Mouse (Mus musculus) cerebellum, adult 11 months (tissue): Measurements from ENCODE around the gene Abcc9.
"Not testable (repeated sequence)": the region's sequence is repeated elsewhere in the genome, so short reads cannot be mapped to it uniquely, and the experiment has no call there.

Experiments
- DNase-seq: peaks from one replicate; pipeline ENCODE4 v3.0.0; 2022

Gene Abcc9

GRCm38 (mm10) chr6:142701161-142701560 lies 954 bp downstream of the Abcc9 start:
- DNase-seq = no peak

GRCm38 (mm10) chr6:142700753-142701152 lies 1.4 kb downstream of the Abcc9 start:
- DNase-seq = no peak

- DNase-seq = no peak
These were observed 10.0 kb downstream of the Abcc9 start for GRCm38 (mm10) chr6:142692085-142692484.

GRCm38 (mm10) chr6:142689673-142690072 lies 12.4 kb downstream of the Abcc9 start:
- DNase-seq = no peak

- no peak for DNase-seq
These were observed 19.0 kb downstream of the Abcc9 start for GRCm38 (mm10) chr6:142682985-142683691.

- no peak for DNase-seq
These were observed 32.1 kb downstream of the Abcc9 start for GRCm38 (mm10) chr6:142670021-142670420.

- DNase-seq = no peak
These were observed 32.8 kb downstream of the Abcc9 start for GRCm38 (mm10) chr6:142669343-142669742.

- no peak for DNase-seq
These were observed 33.3 kb downstream of the Abcc9 start for GRCm38 (mm10) chr6:142668831-142669230.

GRCm38 (mm10) chr6:142668419-142668766 lies 33.7 kb downstream of the Abcc9 start:
- DNase-seq = no peak

GRCm38 (mm10) chr6:142667701-142668418 lies 34.3 kb downstream of the Abcc9 start:
- no peak for DNase-seq

- not testable (repeated sequence) for DNase-seq
These were observed 40.1 kb downstream of the Abcc9 start for GRCm38 (mm10) chr6:142662056-142662455.

GRCm38 (mm10) chr6:142659038-142659437 lies 43.1 kb downstream of the Abcc9 start:
- no peak for DNase-seq

GRCm38 (mm10) chr6:142654561-142654960 lies 47.6 kb downstream of the Abcc9 start:
- no peak for DNase-seq

GRCm38 (mm10) chr6:142652175-142652574 lies 49.9 kb downstream of the Abcc9 start:
- no peak for DNase-seq

- DNase-seq = no peak
These were observed 52.8 kb downstream of the Abcc9 start for GRCm38 (mm10) chr6:142649331-142649730.

- no peak for DNase-seq
These were observed 56.6 kb downstream of the Abcc9 start for GRCm38 (mm10) chr6:142645474-142645873.

- DNase-seq = no peak
These were observed 62.8 kb downstream of the Abcc9 start for GRCm38 (mm10) chr6:142639301-142639700.

GRCm38 (mm10) chr6:142635654-142636053 lies 66.5 kb downstream of the Abcc9 start:
- no peak for DNase-seq

GRCm38 (mm10) chr6:142635185-142635583 lies 66.9 kb downstream of the Abcc9 start:
- no peak for DNase-seq

GRCm38 (mm10) chr6:142634530-142635184 lies 67.5 kb downstream of the Abcc9 start:
- no peak for DNase-seq

- no peak for DNase-seq
These were observed 78.8 kb downstream of the Abcc9 start for GRCm38 (mm10) chr6:142623351-142623750.

- no peak for DNase-seq
These were observed 85.5 kb downstream of the Abcc9 start for GRCm38 (mm10) chr6:142616659-142617058.

GRCm38 (mm10) chr6:142614324-142614723 lies 87.8 kb downstream of the Abcc9 start:
- DNase-seq = no peak

GRCm38 (mm10) chr6:142612366-142612765 lies 89.7 kb downstream of the Abcc9 start:
- DNase-seq = no peak
